Mouse (Mus musculus) thymus, postnatal 36 days (tissue): ENCODE measurements around the gene Obscn.
A peak's percentile ranks its signal among the peaks of the same experiment; 100 is the strongest.

ENCODE experiments used
- DNase-seq, 2 experiments: peaks; one replicate each; pipeline ENCODE4 v3.0.0; 2022; ENCODE audit warnings: mixed read lengths in 2 of 2

Gene Obscn

GRCm38 (mm10) chr11:59141772-59142370 is 5.7 kb upstream of the Obscn start:
- no peak for DNase-seq

GRCm38 (mm10) chr11:59138537-59139486 is 2.6 kb upstream of the Obscn start:
- no peak for DNase-seq

- no peak for DNase-seq
Observed at GRCm38 (mm10) chr11:59136994-59137706, 948 bp upstream of the Obscn start.

- no peak for DNase-seq
Observed at GRCm38 (mm10) chr11:59135051-59135820, 966 bp downstream of the Obscn start.

GRCm38 (mm10) chr11:59134373-59134997 is 1.7 kb downstream of the Obscn start:
- DNase-seq: no peak

GRCm38 (mm10) chr11:59132065-59132464 is 4.1 kb downstream of the Obscn start:
- DNase-seq: no peak

GRCm38 (mm10) chr11:59131348-59131919 is 4.8 kb downstream of the Obscn start:
- no peak for DNase-seq

- DNase-seq: no peak
Observed at GRCm38 (mm10) chr11:59130782-59131181, 5.4 kb downstream of the Obscn start.

GRCm38 (mm10) chr11:59105945-59106344 is 30.3 kb downstream of the Obscn start:
- DNase-seq: no peak

- no peak for DNase-seq
Observed at GRCm38 (mm10) chr11:59102324-59102723, 33.9 kb downstream of the Obscn start.

- peak; percentile 36 to 50 for DNase-seq
Observed at GRCm38 (mm10) chr11:59098339-59098738, 37.9 kb downstream of the Obscn start.

GRCm38 (mm10) chr11:59097770-59098169 is 38.4 kb downstream of the Obscn start:
- no peak for DNase-seq

- DNase-seq: peak in 1 of 2 experiments; percentile 15
Observed at GRCm38 (mm10) chr11:59094213-59094612, 42.0 kb downstream of the Obscn start.

GRCm38 (mm10) chr11:59087581-59087980 is 48.6 kb downstream of the Obscn start:
- DNase-seq: no peak

- DNase-seq: no peak
Observed at GRCm38 (mm10) chr11:59085200-59085599, 51.0 kb downstream of the Obscn start.

GRCm38 (mm10) chr11:59083125-59083524 is 53.1 kb downstream of the Obscn start:
- no peak for DNase-seq

GRCm38 (mm10) chr11:59078311-59078710 is 57.9 kb downstream of the Obscn start:
- no peak for DNase-seq

- DNase-seq: no peak
Observed at GRCm38 (mm10) chr11:59070321-59070720, 65.9 kb downstream of the Obscn start.

GRCm38 (mm10) chr11:59068922-59069321 is 67.3 kb downstream of the Obscn start:
- DNase-seq: no peak

GRCm38 (mm10) chr11:59068433-59068832 is 67.8 kb downstream of the Obscn start:
- DNase-seq: no peak

- DNase-seq: no peak
Observed at GRCm38 (mm10) chr11:59067921-59068320, 68.3 kb downstream of the Obscn start.

- DNase-seq: no peak
Observed at GRCm38 (mm10) chr11:59058025-59058424, 78.2 kb downstream of the Obscn start.
